Mouse (Mus musculus): ENCODE data around the gene 1700022I11Rik. TPM values are rescaled to one million over a fixed set of nuclear protein-coding genes. Genes with fewer than 3 reads are reported as not detected.

1700022I11Rik gene
- polyA plus RNA-seq, 1 experiment: not detected

DNA sequence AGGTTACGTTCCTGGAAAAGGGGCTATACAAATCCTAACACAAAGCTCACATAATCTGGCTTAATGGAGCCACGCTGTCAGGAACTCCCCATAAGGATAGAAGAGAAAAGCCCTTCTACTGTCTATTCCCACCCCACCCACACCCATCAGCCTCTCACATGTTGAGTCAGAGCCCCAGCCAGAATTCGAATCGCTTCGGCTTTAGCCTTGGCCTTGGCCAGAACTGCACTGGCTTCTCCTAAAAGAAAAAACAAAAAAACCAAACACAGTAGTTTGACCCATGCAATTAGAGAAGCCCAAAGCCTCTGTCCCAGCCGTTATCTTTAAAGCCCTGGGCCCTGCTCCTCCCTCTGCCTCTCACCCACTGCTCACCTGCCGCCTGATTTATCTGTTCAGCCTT is 59.7 kb downstream of the 1700022I11Rik start:
- peaks cover 20% of the 10 kb centered on the region for H3K36me3 ChIP-seq (ENCODE audit: control insufficient read depth, insufficient read depth, low read length)
- peaks cover 15% of the 10 kb centered on the region; the same call in 1 of the 2 replicates for H3K4me1 ChIP-seq (ENCODE audit: control insufficient read depth, insufficient read depth, insufficient read length, low read length)
- H3K4me3 ChIP-seq (ENCODE audit: low read depth, low read length): no peak overlapping the region
- no peaks in the 10 kb centered on the region for H3K27me3 ChIP-seq (ENCODE audit: control insufficient read depth, insufficient read depth, low read length)
- WGBS: 91% methylated on average over 7 of the region's 7 CpGs
- no peak overlapping the region for H3K27ac ChIP-seq (ENCODE audit: insufficient read depth, low read depth, low read length)
- TF ChIP-seq POLR2A (IDR thresholded peaks at IDR 0.05; ENCODE audit: low read depth, low read length) (no peak), CTCF (IDR thresholded peaks at IDR 0.05; ENCODE audit: extremely low read depth, insufficient read length, insufficient replicate concordance, low read depth, low read length) (no peak)

GRCm38 (mm10) chr4:43029749-43030148 is 60.3 kb downstream of the 1700022I11Rik start:
- no peak overlapping the region for H3K27ac ChIP-seq (ENCODE audit: insufficient read depth, low read depth, low read length)
- WGBS: 91% methylated on average over 9 of the region's 9 CpGs

DNA sequence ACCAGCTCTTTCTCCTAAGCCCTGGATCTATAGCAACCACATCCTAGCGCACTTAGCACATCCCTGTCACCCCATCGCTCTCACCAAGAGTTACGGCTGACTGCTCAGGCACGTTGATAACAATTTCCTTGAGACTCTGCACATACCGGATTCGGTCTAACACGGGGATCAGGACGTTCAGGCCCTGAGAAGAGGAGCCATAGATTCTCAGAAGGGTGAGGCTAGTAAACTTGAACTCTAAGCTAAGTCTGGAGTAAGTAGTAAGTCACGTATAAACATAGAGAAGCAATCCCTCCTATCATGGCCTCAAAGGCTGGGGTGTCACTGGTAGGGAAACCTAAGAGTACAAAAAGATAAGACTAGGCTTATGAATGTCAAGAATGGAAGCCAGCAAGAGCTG is 60.9 kb downstream of the 1700022I11Rik start:
- H3K4me3 ChIP-seq (ENCODE audit: low read depth, low read length): peak overlapping the region; percentile 91; the same call in 1 of the 2 replicates
- WGBS: 39% methylated on average over 9 of the region's 9 CpGs

More at GRCm38 (mm10) chr4:43029749-43030148, 60.3 kb downstream of the 1700022I11Rik start:
- Histone ChIP-seq H3K4me3 (ENCODE audit: low read depth, low read length) (no peak overlapping the region), H3K27me3 (ENCODE audit: control insufficient read depth, insufficient read depth, low read length) (no peaks in the 10 kb centered on the region), H3K4me1 (ENCODE audit: control insufficient read depth, insufficient read depth, insufficient read length, low read length) (peaks cover 11% of the 10 kb centered on the region; the same call in 1 of the 2 replicates), H3K36me3 (ENCODE audit: control insufficient read depth, insufficient read depth, low read length) (peaks cover 26% of the 10 kb centered on the region)
- no peak for TF ChIP-seq POLR2A (IDR thresholded peaks at IDR 0.05; ENCODE audit: low read depth, low read length)

DNA sequence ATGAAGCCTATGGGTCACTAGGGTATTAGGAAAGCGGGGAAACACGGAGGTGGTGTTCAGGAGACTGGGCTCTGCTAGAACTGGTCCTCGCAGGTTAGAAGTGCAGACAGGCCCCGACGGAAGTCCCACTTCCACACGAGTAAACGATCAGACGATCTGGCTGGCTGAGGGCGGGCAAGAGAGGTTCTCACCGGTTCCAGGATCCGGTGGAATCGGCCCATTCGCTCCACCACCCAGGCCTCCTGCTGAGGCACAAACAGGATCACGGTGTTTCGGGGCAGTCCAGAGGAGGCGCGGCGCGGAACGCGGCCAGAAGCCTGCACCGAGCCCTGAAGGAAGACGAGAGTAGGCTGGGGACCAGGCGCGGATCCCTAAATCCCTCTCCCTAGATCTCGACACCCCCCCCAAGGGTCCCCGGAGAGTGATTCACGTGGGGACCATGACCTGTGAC is 61.4 kb downstream of the 1700022I11Rik start:
- TF ChIP-seq CTCF (IDR thresholded peaks at IDR 0.05; ENCODE audit: extremely low read depth, insufficient read length, insufficient replicate concordance, low read depth, low read length) (no peak), POLR2A (IDR thresholded peaks at IDR 0.05; ENCODE audit: low read depth, low read length) (no peak)
- Histone ChIP-seq H3K36me3 (ENCODE audit: control insufficient read depth, insufficient read depth, low read length) (peaks cover 31% of the 10 kb centered on the region), H3K27me3 (ENCODE audit: control insufficient read depth, insufficient read depth, low read length) (no peaks in the 10 kb centered on the region), H3K4me3 (ENCODE audit: low read depth, low read length) (peak overlapping the region; percentile 91), H3K4me1 (ENCODE audit: control insufficient read depth, insufficient read depth, insufficient read length, low read length) (peaks cover 7% of the 10 kb centered on the region; the same call in 1 of the 2 replicates), H3K27ac (ENCODE audit: insufficient read depth, low read depth, low read length) (peak overlapping the region; percentile 56)
- WGBS: 1% methylated on average over 28 of the region's 28 CpGs

More for the DNA sequence above, 60.9 kb downstream of the 1700022I11Rik start:
- TF ChIP-seq CTCF (IDR thresholded peaks at IDR 0.05; ENCODE audit: extremely low read depth, insufficient read length, insufficient replicate concordance, low read depth, low read length) (no peak), POLR2A (IDR thresholded peaks at IDR 0.05; ENCODE audit: low read depth, low read length) (no peak)
- Histone ChIP-seq H3K4me1 (ENCODE audit: control insufficient read depth, insufficient read depth, insufficient read length, low read length) (peaks cover 7% of the 10 kb centered on the region; the same call in 1 of the 2 replicates), H3K36me3 (ENCODE audit: control insufficient read depth, insufficient read depth, low read length) (peaks cover 28% of the 10 kb centered on the region), H3K27ac (ENCODE audit: insufficient read depth, low read depth, low read length) (no peak overlapping the region), H3K27me3 (ENCODE audit: control insufficient read depth, insufficient read depth, low read length) (no peaks in the 10 kb centered on the region)

DNA sequence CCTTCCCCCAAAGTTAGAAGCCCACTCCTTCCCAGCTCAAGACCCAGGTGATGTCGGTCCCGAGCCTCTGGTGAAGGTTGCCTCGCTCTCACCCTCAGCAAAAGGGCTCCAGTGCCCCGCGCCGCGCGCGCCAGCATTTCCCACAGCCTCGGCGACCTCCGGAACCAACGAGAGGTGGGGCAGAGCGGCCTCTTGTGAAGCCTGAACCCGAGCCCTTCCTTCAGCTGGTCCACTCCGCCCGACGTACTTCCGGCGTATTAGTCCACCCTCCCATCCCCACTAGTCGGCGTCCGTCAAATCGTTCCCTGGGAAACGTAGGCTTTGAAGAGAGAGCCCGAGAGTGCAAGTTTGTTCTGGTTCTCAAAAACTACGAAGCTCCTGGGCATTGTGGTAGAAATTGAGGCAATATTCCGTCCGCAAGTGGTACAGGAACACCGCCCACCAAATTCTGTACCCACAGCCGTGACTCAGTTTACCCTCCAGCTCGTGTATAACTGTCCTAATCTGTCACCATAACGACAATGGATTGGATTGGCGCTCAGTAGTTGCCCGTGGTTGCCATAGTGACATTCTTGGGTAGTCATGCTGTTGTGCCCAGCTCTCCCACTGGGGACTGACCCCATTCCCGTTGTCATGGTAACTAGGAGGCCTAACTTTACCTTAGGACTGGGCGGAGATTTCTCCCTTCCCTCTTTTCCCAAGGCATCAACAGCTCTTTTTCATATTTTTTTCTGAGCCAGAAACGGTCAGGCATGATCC is 62.0 kb downstream of the 1700022I11Rik start, which contains the start of gene Stoml2:
Gene Stoml2, minus strand, starts transcription at position 474 of the 759 bp plus-strand sequence.
- WGBS: under 1% methylated on average over 38 of the region's 38 CpGs
- H3K27ac ChIP-seq (ENCODE audit: insufficient read depth, low read depth, low read length): peak within 1 kb of the TSS; percentile 56
- H3K4me3 ChIP-seq (ENCODE audit: low read depth, low read length): peak within 1 kb of the TSS; percentile 91
- peaks cover 7% of the 10 kb centered on the region; the same call in 1 of the 2 replicates for H3K4me1 ChIP-seq (ENCODE audit: control insufficient read depth, insufficient read depth, insufficient read length, low read length)
- no peaks in the 10 kb centered on the region for H3K27me3 ChIP-seq (ENCODE audit: control insufficient read depth, insufficient read depth, low read length)
- peak; percentile 43; the same call in 1 of the 2 replicates for TF ChIP-seq CTCF (IDR thresholded peaks at IDR 0.05; ENCODE audit: extremely low read depth, insufficient read length, insufficient replicate concordance, low read depth, low read length)
- peak; percentile 53 for TF ChIP-seq POLR2A (IDR thresholded peaks at IDR 0.05; ENCODE audit: low read depth, low read length)
- peaks cover 37% of the 10 kb centered on the region for H3K36me3 ChIP-seq (ENCODE audit: control insufficient read depth, insufficient read depth, low read length)

DNA sequence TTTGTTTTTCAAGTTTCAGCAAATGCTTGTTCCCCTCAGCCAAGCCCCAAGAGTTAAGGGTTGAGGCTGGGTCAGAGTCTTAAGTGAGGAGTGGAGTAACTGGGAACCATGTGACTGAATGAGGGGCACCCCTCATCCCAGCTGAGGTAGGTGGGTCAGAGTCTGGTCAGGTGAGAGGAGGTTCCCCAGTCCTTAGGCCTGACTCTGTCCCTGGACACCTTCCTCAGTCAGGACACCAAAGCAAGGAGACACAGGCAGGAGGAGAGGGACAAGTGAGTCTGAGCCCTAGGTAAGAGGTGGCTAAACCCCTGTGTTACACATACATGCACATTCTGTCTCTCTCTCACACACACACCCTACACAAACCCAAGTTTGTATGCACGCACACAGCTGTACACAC is 63.1 kb downstream of the 1700022I11Rik start:
- TF ChIP-seq POLR2A (IDR thresholded peaks at IDR 0.05; ENCODE audit: low read depth, low read length): no peak
- no peak for TF ChIP-seq CTCF (IDR thresholded peaks at IDR 0.05; ENCODE audit: extremely low read depth, insufficient read length, insufficient replicate concordance, low read depth, low read length)
- 86% methylated on average over 1 of the region's 1 CpGs for whole genome bisulfite sequencing
- Histone ChIP-seq H3K4me3 (ENCODE audit: low read depth, low read length) (no peak overlapping the region), H3K36me3 (ENCODE audit: control insufficient read depth, insufficient read depth, low read length) (peaks cover 42% of the 10 kb centered on the region), H3K27me3 (ENCODE audit: control insufficient read depth, insufficient read depth, low read length) (no peaks in the 10 kb centered on the region), H3K4me1 (ENCODE audit: control insufficient read depth, insufficient read depth, insufficient read length, low read length) (peaks cover 13% of the 10 kb centered on the region; the same call in 1 of the 2 replicates), H3K27ac (ENCODE audit: insufficient read depth, low read depth, low read length) (no peak overlapping the region)

Other genes with a start within 250 kb of the 1700022I11Rik start
- not detected in 2 replicates for gene 4930578G10Rik, start 234.1 kb upstream of the 1700022I11Rik start, polyA plus RNA-seq (2012; rRNA removed)
- gene Ccl19, start 213.0 kb upstream of the 1700022I11Rik start, polyA plus RNA-seq (2012; rRNA removed): 6.3 and 7.7 TPM in 2 replicates
- 31.7 and 33.1 TPM in 2 replicates for gene Ccl21a, start 195.6 kb upstream of the 1700022I11Rik start, polyA plus RNA-seq (2012; rRNA removed)
- not detected in 2 replicates for gene Fam205a1, start 115.7 kb upstream of the 1700022I11Rik start, polyA plus RNA-seq (2012; rRNA removed)
- not detected in 2 replicates for gene Gm12394, start 112.8 kb upstream of the 1700022I11Rik start, polyA plus RNA-seq (2012; rRNA removed)
- not detected in 2 replicates for gene Fam205c, start 95.4 kb upstream of the 1700022I11Rik start, polyA plus RNA-seq (2012; rRNA removed)
- gene Phf24, start 52.9 kb upstream of the 1700022I11Rik start, polyA plus RNA-seq (2012; rRNA removed): 0.37 and 0.46 TPM in 2 replicates
- 4.2 and 6.5 TPM in 2 replicates for gene Dnajb5, start 19.8 kb upstream of the 1700022I11Rik start, polyA plus RNA-seq (2012; rRNA removed)
- gene Vcp, start 30.9 kb downstream of the 1700022I11Rik start, polyA plus RNA-seq (2012; rRNA removed): 44.3 and 78.2 TPM in 2 replicates
- gene Fancg, start 40.9 kb downstream of the 1700022I11Rik start, polyA plus RNA-seq (2012; rRNA removed): 3.9 and 9.5 TPM in 2 replicates
- gene Pigo, start 56.2 kb downstream of the 1700022I11Rik start, polyA plus RNA-seq (2012; rRNA removed): 20.0 and 30.6 TPM in 2 replicates
- 38.7 and 62.8 TPM in 2 replicates for gene Stoml2, start 62.1 kb downstream of the 1700022I11Rik start, polyA plus RNA-seq (2012; rRNA removed)
- gene Fam214b, start 76.6 kb downstream of the 1700022I11Rik start, polyA plus RNA-seq (2012; rRNA removed): 36.1 and 70.5 TPM in 2 replicates
- gene Unc13b, start 89.3 kb downstream of the 1700022I11Rik start, polyA plus RNA-seq (2012; rRNA removed): 5.5 and 7.0 TPM in 2 replicates

All from small intestine, adult 2 months (tissue).